Mouse (Mus musculus): ENCODE measurements around the gene Fmo6.

DNA sequence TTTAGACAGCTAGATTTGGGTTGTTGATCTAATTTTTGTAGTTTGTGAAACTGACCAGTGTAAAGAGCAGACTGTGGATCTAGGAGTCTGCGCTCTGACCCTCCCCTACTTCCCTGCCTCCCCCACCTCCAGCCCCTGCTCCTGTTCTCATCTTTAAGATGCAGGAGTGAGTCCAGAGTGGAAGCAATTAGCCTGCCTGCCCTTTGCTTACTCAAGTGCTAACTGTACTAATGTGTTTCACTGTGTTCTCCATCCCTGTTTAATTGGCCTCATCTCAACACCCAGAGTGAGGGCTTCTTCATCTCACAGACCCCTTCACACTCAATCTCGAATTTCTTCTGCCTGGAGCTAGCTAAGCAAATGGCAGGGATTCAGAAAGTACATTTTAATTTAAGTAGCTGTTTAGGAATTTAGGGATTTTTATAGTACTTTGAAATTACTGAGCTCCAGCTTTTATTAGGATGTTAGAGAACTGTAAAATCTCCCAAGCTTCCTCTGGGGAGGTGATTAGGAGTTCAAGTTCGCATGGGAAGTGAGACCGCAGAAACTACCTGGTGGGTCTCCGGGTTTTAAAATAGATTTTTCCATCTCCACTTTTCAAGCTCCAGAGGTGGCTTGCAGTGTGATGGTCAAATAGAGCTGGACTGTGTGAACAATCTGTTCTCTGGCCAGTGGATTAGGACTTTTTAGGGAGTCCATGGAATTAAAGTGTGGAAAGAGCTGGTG lies 818 bp upstream of the Fmo6 start:
- TF ChIP-seq CTCF (IDR thresholded peaks at IDR 0.05; ENCODE audit: borderline replicate concordance, extremely low read depth, insufficient read depth, insufficient read length) (no peak), POLR2A (IDR thresholded peaks at IDR 0.05; ENCODE audit: borderline replicate concordance, extremely low read depth, insufficient read depth, insufficient read length, poor library complexity, severe bottlenecking) (no peak)
